Mouse (Mus musculus): Measurements from ENCODE around the gene Zfp651.

DNA sequence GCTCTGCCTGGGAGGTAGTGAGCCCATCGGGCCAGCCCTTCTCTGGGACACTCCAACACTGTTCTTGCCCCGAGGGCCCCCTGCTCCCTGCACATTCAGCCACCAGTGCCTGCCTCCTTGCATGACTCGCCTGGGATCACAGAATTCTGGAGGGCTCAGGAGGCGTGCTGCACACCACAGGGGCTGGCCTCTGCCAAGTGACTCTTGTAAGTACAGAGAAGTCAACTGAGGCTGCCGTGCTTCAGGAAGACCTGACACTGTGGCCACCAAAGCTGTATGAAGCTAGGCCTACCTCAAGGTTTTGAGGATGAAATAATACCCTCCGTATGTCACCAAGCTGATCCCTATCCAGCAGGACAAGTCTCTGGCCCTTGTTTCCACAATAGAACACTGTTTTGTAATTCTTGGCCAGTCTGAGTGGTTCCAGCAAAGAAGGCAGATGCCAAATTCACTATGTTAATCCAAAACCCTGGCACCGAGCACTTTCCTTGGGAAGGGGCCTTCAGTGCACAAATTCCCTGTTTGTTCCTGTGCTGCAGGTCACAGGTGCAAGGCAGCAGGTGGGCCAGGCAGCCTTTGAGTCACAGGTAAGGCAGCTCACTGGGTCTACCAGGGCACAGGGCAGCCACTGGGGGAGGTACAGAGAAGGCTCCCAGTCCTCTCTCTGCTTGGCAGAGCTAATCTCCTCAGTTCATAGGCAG is 60.8 kb downstream of the Zfp651 start:
- TF ChIP-seq CTCF (IDR thresholded peaks at IDR 0.05; ENCODE audit: low read depth) (no peak), EP300 (IDR thresholded peaks at IDR 0.05; ENCODE audit: low read depth) (no peak)
